Mouse (Mus musculus) spleen, postnatal 14 days (tissue): Measurements from ENCODE around the gene Plcxd3.

Experiments
- DNase-seq, 2 experiments: peaks; one replicate each; pipeline ENCODE4 v3.0.0; 2021 to 2022; ENCODE audit warnings: low spot score in 2 of 2

Gene Plcxd3

DNA sequence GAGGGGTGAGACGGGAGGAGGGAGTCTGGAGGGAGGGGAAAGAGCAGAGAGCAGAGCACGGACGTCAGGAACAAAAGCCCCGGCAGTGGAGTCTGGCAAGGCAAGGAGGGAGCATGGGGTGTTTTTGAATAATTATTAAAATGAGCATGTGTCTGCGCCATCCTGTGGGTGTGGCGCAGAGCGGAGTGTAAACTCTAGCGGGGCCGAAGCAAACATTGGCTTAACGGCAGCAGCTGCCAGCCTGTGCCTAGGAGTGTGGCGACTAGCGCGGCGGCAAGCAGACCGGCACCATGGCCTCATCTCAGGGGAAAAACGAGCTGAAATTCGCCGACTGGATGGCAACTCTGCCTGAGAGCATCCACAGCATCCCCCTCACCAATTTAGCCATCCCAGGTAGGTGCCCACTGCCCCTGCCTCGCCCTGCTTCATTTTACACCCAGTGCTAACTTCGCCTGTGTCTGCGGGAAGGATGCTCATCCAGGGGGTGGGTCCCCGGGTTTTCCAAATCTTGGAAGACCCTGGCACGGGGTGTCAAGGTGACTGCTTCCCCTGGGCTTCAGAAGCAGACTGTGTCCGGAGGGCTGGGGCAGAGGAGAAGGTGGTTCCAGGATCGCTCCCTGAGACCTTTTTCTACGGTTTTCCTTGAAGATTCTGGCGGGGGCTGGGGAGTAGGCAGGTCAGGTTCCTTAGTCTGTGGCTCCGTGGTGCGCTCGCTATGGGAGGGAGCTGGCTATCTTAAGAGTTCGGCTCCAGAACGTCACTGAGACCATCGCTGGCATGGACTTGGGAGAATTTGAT lies at the start of gene Plcxd3:
Gene Plcxd3, plus strand, starts transcription at position 69 of the 798 bp plus-strand sequence.
- DNase-seq, result no peak

DNA sequence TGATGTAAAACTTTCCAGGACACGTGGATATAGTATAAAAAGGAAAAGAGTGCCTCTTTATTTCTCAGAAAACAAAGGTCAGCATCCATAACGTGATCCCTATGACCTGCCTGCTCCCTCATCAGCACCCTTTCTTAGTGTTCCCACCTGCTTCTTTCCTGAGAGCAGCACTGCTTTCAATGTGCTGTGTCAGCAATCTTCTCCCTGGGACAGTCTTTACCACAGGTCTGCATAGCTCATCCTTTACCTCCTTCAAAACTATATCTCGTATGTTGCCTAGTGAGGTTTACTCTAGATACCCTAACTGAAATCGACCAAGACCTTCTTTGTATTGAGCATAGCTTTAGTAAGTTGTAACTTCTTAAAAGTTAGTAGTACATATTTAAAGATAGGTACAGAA lies 43.4 kb upstream of the Plcxd3 start:
- no peak for DNase-seq

DNA sequence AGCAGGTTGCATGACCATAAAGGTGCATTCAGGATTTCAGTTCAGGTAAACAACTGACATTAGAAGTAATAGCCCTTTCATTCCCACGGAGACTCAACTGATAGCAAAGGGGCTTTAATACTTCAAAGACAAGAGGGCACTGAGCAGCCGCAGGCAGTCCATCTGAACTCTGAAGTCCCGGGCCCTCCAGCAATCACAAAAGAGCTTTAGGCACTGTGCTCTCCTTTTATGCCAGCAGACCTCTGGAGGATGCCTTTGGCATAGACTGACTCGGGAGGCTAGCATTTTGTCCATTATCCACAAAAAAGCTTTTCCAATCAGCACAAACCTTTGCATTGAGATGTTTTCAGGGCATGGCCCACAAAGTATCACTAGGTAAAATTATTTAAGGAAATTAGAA lies 33.7 kb upstream of the Plcxd3 start:
- DNase-seq, result no peak

DNA sequence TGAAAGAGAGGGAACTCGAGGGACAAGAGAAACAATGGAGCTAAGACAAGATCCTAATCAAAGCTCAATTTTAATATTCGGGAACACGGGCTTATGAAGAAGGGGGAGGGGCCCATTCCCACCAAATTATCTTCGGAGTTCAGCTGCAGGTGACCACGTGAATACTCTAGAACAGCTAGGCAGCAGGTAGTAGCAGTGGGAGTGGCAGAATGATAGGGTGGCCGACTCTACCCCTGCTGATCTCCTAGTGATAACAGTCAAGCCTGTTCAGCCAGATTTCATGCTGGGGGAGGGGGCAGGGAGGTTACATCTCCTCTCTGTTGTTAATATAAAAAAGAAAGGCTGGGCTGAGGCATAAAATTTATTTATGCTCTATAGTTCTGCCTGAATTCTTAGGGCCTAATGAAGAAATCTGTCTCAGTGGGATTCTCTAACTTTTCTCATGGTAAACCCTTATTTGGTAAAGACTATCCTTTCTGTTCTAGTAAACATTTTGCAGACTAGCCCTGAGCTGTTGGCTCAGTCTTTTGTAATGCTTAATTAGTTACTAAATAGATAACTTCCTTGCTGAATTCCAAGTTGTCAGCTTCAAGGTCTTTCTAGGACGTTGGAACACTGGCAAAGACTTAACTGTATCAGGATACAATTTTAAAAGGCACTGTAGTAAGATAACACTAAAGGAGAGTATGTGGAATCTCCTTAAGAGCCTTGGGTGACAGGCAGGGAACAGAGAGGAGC lies 26.3 kb upstream of the Plcxd3 start:
- no peak for DNase-seq

DNA sequence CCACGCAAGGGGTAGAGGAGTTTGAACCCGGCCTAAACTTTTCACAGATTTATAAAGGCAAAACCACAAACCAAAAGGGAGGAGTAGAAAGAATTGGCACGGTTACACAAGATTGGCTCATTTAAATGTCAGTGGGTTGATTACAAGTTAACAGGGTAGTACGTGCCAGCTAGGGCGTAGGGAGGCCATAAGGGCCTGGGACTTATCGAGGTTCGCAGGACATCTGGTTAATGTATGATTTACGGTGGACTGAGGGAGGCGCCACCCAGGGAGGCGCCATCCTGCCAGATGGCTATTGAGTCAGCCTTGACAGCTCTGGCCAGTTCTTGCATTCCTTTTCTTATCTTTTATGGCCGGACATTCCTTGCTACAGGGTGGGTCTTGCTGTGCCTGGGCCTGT lies 18.9 kb upstream of the Plcxd3 start:
- DNase-seq, result no peak

- DNase-seq, result no peak
These were observed 17.6 kb upstream of the Plcxd3 start for GRCm38 (mm10) chr15:4357706-4358105.

GRCm38 (mm10) chr15:4367801-4368200 lies 7.5 kb upstream of the Plcxd3 start:
- no peak for DNase-seq

GRCm38 (mm10) chr15:4374453-4374990 lies 769 bp upstream of the Plcxd3 start:
- no peak for DNase-seq

DNA sequence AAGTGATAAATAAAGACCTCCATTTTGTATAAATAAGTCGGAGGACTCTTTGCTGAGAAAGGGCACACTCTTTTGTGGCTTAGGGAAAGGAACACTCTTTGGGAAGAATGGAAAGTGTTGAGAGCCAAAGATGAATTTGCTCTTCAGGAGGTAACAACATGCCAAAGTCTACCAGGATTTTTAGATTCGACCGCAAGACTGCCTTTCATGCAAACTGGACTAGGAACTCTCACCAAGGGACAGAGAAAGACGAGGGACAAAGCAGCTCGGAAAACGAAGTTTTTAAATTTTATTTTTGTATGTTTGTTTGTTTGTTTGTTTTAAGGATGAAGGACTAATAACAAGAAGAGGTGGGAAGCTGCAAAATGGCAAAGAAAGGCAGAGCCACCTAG lies 264 bp upstream of the Plcxd3 start:
- DNase-seq, result no peak

DNA sequence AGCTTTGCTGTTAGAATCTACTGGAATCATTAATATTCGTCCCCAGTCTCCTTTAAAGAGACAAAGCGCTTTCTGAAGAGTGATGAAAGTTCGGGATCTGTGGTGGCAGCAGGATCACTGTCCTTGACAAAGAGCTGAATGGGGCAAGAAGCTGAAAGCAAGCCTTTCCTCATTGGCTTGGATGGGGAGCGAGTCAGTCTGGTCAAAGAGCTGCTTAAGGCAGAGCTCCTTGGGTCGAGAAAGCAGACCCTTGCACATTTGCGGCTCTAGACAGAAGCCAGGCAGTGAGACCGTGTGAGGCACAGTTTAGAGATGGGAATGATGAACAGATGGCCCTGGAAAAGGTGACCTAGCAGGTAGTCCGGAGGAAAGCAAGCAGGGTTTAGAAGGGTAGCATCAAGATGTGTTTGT lies 935 bp downstream of the Plcxd3 start:
- no peak for DNase-seq

GRCm38 (mm10) chr15:4378766-4379165 lies 3.5 kb downstream of the Plcxd3 start:
- DNase-seq, result no peak

DNA sequence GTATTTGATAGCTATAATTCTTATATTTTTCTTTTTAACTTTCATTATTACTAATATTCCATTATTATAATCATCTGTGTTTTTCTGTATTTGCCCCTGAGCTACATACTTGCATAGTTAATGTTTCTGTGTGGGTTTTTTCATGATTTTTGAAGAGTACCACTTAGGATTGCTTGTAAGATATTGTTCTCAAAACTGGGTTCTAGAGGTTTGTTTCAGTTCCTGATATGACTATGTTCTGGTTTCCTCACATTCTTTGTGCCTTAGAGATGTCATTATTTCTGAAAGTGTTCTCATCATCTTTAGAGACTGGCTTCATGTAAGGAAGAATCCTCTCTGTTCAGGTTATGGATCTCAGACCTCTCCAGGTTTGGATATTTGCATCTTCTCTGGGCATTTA lies 12.5 kb downstream of the Plcxd3 start:
- DNase-seq, result no peak

GRCm38 (mm10) chr15:4400096-4400495 lies 24.8 kb downstream of the Plcxd3 start:
- no peak for DNase-seq

- no peak for DNase-seq
These were observed 36.0 kb downstream of the Plcxd3 start for GRCm38 (mm10) chr15:4411333-4411732.

DNA sequence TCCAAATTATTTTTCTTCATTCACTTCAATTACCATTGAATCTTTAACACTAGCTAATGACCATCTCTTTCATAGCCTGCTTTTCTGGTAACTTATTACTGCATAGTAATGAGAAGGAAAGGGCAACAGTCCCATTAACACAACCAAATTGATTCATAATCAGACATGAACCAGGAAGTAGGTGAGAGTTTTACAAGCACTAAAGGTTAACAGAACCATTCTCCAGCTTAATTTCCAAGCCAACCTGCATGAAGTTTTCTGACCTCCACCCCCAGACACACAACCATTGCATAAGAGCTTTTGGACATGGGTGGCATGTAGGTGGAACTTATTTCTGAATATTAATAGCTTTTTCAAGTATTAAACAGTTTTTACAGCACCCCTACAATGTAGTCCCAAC lies 64.8 kb downstream of the Plcxd3 start:
- DNase-seq, result no peak

DNA sequence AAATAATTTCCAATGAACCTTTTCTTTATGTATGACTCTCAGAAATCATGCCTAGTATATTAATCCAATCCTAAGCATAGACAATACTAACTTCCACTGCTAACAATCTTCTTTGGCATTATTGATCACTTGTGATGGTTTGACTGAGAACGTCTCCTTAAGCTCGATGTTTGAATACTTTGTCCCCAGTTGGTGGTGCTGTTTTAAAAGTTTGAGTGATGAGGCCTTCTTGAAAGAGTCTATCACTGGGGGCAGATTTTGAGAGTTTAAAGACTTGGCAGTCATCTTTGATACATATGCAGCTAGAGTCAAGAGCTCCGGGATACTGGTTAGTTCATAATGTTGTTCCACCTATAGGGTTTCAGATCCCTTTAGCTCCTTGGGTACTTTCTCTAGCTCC lies 120.9 kb downstream of the Plcxd3 start:
- no peak for DNase-seq

DNA sequence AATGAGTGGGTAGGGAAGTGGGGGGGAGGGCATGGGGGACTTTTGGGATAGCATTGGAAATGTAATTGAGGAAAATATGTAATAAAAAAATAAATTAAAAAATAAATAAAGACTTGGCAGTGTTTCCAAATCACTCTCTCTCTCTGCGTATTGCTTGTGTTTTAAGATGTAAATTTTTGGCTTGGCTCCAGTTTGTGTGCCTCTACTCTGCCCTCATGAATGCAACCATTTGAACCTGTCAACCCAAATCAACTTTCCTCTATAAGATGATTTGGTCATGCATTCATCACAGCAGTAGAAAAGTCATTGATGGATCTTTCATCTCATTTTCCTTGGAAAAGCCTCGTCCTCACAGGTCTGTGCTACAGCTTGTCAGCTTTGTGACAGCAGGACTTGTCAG lies 121.7 kb downstream of the Plcxd3 start:
- DNase-seq, result no peak

DNA sequence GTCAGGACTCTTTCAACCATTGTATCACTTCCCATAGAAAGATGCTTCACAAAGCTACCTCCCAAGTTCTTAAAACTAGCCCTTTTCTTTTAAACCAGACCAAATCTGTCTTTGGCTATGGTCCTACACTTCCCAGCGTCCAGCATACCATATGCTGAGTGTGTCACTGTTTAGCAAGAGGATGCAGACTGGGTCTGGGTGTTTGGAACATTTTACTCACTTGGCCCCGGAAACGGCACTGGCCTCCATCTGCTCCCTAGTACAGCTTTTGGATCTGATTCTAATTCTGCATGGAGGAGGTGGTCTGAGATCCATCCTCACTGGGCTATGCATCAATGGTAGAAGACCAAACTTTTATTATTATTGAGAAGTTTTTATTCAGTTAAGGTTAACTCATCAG lies 122.7 kb downstream of the Plcxd3 start:
- DNase-seq, result no peak

DNA sequence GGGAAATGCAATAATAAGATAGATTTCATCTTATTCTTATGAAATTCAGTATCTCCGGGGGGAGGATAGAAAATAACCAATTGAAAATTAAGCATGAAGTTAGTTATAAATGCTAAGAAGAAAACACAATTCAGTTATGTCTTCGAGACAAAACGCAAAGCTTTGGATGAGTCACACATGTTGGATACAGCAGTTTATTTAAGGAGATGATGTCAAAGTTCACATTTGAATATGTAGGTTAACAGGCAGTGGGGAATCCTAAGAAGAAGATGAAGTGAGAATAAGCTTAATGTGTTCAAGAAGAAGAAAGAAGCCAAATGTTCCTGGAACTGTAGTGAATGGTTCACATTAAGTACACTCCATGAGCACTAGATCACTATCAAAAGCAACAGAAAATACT lies 128.1 kb downstream of the Plcxd3 start:
- no peak for DNase-seq

GRCm38 (mm10) chr15:4503826-4504225 lies 128.5 kb downstream of the Plcxd3 start:
- DNase-seq, result no peak

DNA sequence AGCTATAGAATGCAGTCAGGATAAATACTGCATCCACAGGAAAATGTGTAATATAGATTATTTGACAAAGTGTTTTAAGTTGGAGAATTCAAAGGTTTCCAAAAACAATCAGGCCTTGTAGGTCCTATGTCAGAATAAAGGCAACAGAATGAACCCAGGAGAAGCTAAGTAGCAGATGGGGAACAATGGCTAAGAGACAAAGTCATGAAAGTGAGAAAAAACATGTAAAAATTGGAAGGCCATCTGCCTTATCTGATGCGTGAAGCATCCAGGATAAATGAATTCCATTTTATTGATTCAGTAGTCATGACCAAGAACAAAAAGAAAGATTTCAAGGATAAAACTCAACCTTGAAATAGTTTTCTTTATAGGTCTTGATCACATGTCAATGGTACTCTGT lies 139.4 kb downstream of the Plcxd3 start:
- no peak for DNase-seq

DNA sequence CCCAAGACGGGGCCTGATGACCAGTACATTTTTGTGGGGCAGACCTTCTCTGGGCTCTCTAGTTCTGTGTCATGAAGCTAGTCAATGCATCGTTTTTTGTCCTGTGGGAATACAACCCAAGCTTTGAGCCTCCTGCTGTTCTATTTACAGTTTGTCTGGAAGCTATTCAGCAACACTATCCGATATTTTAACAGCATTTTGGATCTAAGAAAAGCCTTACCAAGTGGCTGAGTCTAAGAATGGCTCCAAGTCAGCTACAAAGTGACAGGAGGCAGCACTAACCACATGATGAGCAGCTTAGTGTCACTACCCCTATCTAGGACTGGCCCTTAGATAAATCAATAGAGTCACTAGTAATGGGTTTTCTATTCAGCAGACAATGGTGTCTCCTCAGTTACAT lies 149.3 kb downstream of the Plcxd3 start:
- no peak for DNase-seq

- no peak for DNase-seq
These were observed 158.4 kb downstream of the Plcxd3 start for GRCm38 (mm10) chr15:4533700-4534099.
